Mouse (Mus musculus) MEL (cell line): ENCODE measurements around the gene Gnaq. TPM values are rescaled to one million over a fixed set of nuclear protein-coding genes. Genes with fewer than 3 reads are reported as not detected.

Experiments used
- DNase-seq: peaks from one replicate; pipeline ENCODE4 v3.0.0; 2011; ENCODE audit warnings: low read depth, low spot score
- H3K27ac ChIP-seq: 2 replicates; pipeline ENCODE4 v1.5.1; 2012; ENCODE audit warnings: low read depth, mild to moderate bottlenecking, control low read depth, low read length, moderate library complexity; ENCODE audit not compliant: control insufficient read depth
- H3K27me3 ChIP-seq, 2 experiments: fragments of 150-350 bp in 1 of 2; sonication (generic) in 1 of 2; 2 replicates each; pipeline ENCODE4 v1.6.1; 2012; ENCODE audit warnings: low read length in 2 of 2, mild to moderate bottlenecking in 2 of 2, improper control_type of control experiment in 1 of 2, moderate library complexity in 1 of 2; ENCODE audit not compliant: insufficient read depth in 2 of 2, control insufficient read depth in 1 of 2
- H3K36me3 ChIP-seq, 2 experiments: 2 replicates each; pipeline ENCODE4 v1.6.1; 2012 to 2014; ENCODE audit warnings: low read length in 2 of 2, improper control_type of control experiment in 1 of 2, inconsistent platforms in 1 of 2, mild to moderate bottlenecking in 1 of 2; ENCODE audit not compliant: insufficient read depth in 2 of 2, control insufficient read depth in 1 of 2
- H3K4me1 ChIP-seq, 2 experiments: fragments of 150-350 bp in 1 of 2; sonication (generic) in 1 of 2; 2 replicates each; pipeline ENCODE4 v1.6.1; 2012; ENCODE audit warnings: low read length in 2 of 2, improper control_type of control experiment in 1 of 2, mild to moderate bottlenecking in 1 of 2; ENCODE audit not compliant: insufficient read depth in 2 of 2, control insufficient read depth in 1 of 2
- H3K4me3 ChIP-seq, 2 experiments: fragments of 150-350 bp in 1 of 2; sonication (generic) in 1 of 2; 2 replicates each; pipeline ENCODE4 v1.5.1; 2012; ENCODE audit warnings: low read depth in 2 of 2, low read length in 2 of 2, mild to moderate bottlenecking in 2 of 2, moderate library complexity in 2 of 2, control low read depth in 1 of 2, improper control_type of control experiment in 1 of 2; ENCODE audit not compliant: control insufficient read depth in 1 of 2, insufficient read depth in 1 of 2
- H3K79me2 ChIP-seq: 2 replicates; pipeline ENCODE4 v1.6.1; 2012; ENCODE audit warnings: mild to moderate bottlenecking, low read length, moderate library complexity; ENCODE audit not compliant: control insufficient read depth, poor library complexity, insufficient read depth
- H3K9ac ChIP-seq: 2 replicates; pipeline ENCODE4 v1.6.1; 2012; ENCODE audit warnings: low read depth, mild to moderate bottlenecking, control low read depth, low read length, moderate library complexity; ENCODE audit not compliant: control insufficient read depth, poor library complexity, severe bottlenecking
- H3K9me3 ChIP-seq: fragments of 150-350 bp; sonication (generic); replicated peaks from 2 replicates; pipeline ENCODE4 v1.6.1; 2012; ENCODE audit warnings: mild to moderate bottlenecking, low read length, improper control_type of control experiment, moderate library complexity; ENCODE audit not compliant: insufficient read depth
- BHLHE40 ChIP-seq: IDR thresholded peaks from 2 replicates; pipeline ENCODE4 v1.6.1; 2012; ENCODE audit warnings: low read depth, mild to moderate bottlenecking, inconsistent platforms, low read length, improper control_type of control experiment, borderline replicate concordance
- CHD1 ChIP-seq: IDR thresholded peaks from 2 replicates; pipeline ENCODE4 v1.6.1; 2012; ENCODE audit warnings: low read depth, mild to moderate bottlenecking, inconsistent platforms, low read length, improper control_type of control experiment
- CHD2 ChIP-seq: IDR thresholded peaks from 2 replicates; pipeline ENCODE4 v1.6.1; 2011; ENCODE audit warnings: low read length, improper control_type of control experiment
- E2F4 ChIP-seq: IDR thresholded peaks from 2 replicates; pipeline ENCODE4 v1.6.1; 2011; ENCODE audit warnings: low read depth, low read length, improper control_type of control experiment, borderline replicate concordance
- ETS1 ChIP-seq: IDR thresholded peaks from 2 replicates; pipeline ENCODE4 v1.6.1; 2012; ENCODE audit warnings: low read depth, mild to moderate bottlenecking, inconsistent platforms, low read length, improper control_type of control experiment, moderate library complexity
- GATA1 ChIP-seq: IDR thresholded peaks from 2 replicates; pipeline ENCODE4 v1.6.1; 2011; ENCODE audit warnings: low read depth, low read length, improper control_type of control experiment
- HCFC1 ChIP-seq: IDR thresholded peaks from 2 replicates; pipeline ENCODE4 v1.6.1; 2012; ENCODE audit warnings: low read depth, mild to moderate bottlenecking, inconsistent platforms, low read length, improper control_type of control experiment, moderate library complexity
- KAT2A ChIP-seq: conservative IDR thresholded peaks from 2 replicates; pipeline ENCODE4 v1.6.1; 2012; ENCODE audit warnings: low read depth, low read length, improper control_type of control experiment, inconsistent platforms
- MAZ ChIP-seq: IDR thresholded peaks from 2 replicates; pipeline ENCODE4 v1.6.1; 2012; ENCODE audit warnings: low read depth, mild to moderate bottlenecking, inconsistent platforms, low read length, improper control_type of control experiment
- MEF2A ChIP-seq: IDR thresholded peaks from 2 replicates; pipeline ENCODE4 v1.6.1; 2014; ENCODE audit warnings: low read depth, mild to moderate bottlenecking, inconsistent platforms, low read length, improper control_type of control experiment; ENCODE audit not compliant: poor library complexity, insufficient replicate concordance, severe bottlenecking; ENCODE audit errors: extremely low read depth
- MXI1 ChIP-seq: IDR thresholded peaks from 2 replicates; pipeline ENCODE4 v1.6.1; 2011; ENCODE audit warnings: mild to moderate bottlenecking, low read depth, low read length, improper control_type of control experiment
- MYB ChIP-seq: IDR thresholded peaks from 2 replicates; pipeline ENCODE4 v1.6.1; 2011; ENCODE audit warnings: mild to moderate bottlenecking, low read depth, low read length, improper control_type of control experiment
- NELFE ChIP-seq: IDR thresholded peaks from 2 replicates; pipeline ENCODE4 v1.6.1; 2011; ENCODE audit warnings: low read depth, low read length, improper control_type of control experiment
- POLR2AphosphoS2 ChIP-seq: IDR thresholded peaks from 2 replicates; pipeline ENCODE4 v1.6.1; 2011; ENCODE audit warnings: low read length, improper control_type of control experiment
- TCF12 ChIP-seq: IDR thresholded peaks from 2 replicates; pipeline ENCODE4 v1.6.1; 2014; ENCODE audit warnings: low read depth, mild to moderate bottlenecking, inconsistent platforms, low read length, improper control_type of control experiment, moderate library complexity
- UBTF ChIP-seq: IDR thresholded peaks from 2 replicates; pipeline ENCODE4 v1.6.1; 2012; ENCODE audit warnings: low read depth, mild to moderate bottlenecking, inconsistent platforms, low read length, improper control_type of control experiment, moderate library complexity, borderline replicate concordance; ENCODE audit not compliant: insufficient read depth
- ZKSCAN1 ChIP-seq: IDR thresholded peaks from 2 replicates; pipeline ENCODE4 v1.6.1; 2012; ENCODE audit warnings: low read depth, mild to moderate bottlenecking, inconsistent platforms, low read length, improper control_type of control experiment, moderate library complexity
- ZMIZ1 ChIP-seq: IDR thresholded peaks from 2 replicates; pipeline ENCODE4 v1.6.1; 2012; ENCODE audit warnings: low read depth, mild to moderate bottlenecking, inconsistent platforms, low read length, improper control_type of control experiment, moderate library complexity
- polyA plus RNA-seq, 2 experiments: library from polyadenylated mRNA; stranded (reverse) in 1 of 2; unstranded in 1 of 2; fragments of >175 nt in 1 of 2; fragments of >200 nt in 1 of 2; gene quantifications; 2 replicates each; pipeline versions ENCODE4 v1.2.1 to v1.2.4; 2012; ENCODE audit warnings: low replicate concordance in 2 of 2, low read depth in 1 of 2; ENCODE audit not compliant: insufficient read length in 2 of 2, insufficient read depth in 1 of 2, missing spikeins in 1 of 2
- total RNA-seq: library from RNA; depleted of rRNA; stranded (reverse); fragments of 300-350 nt; gene quantifications from 2 replicates; pipeline ENCODE4 v1.2.3, GENCODE M21; 2012; rRNA removed

The Gnaq gene
- total and polyA plus RNA-seq, 3 experiments = not detected

DNA sequence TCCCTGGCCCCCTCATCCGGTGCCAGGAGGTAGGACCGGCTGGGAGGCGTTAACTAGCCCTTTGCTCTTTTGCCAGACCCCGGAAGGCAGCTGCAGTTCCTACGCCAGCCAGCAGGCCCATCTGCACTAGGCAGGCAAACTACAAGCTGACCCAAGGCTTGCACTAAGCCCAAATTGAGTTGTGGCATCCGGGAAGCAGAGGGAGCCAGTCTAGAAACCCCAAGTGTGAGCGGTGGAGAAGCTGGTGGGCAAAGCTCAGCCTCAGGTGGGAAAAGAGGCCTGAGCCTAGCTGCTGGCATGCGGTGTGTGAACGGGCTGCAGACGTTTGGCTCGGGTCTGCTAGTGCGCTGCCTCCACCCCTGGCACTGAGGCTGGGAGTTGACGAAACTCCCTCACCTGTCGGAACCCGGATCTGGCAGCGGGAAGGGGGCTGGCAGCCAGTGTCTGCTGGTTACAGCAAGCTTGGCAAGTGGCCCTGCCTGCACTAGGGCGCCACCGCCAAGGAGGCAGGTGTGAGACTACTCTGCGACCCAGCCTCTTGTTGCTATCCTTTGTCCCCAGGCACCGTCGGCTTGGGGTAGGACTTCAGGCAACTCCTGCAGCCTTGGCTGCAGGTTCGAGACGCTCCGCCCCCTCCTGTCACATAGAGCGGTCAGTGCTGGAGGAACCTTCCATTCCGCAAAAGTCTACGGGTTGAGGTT is 303.1 kb downstream of the Gnaq start, which contains the start of gene Gna14:
TSS of gene Gna14 (plus strand) at position 232 of the 701 bp plus-strand sequence.
- DNase-seq = peak; percentile 15

GRCm38 (mm10) chr19:16436335-16437169 is 303.9 kb downstream of the Gnaq start:
- no peak for DNase-seq

More for the DNA sequence above, 303.1 kb downstream of the Gnaq start, which contains the start of gene Gna14:
- H3K4me3 ChIP-seq = no peak within 1 kb of the TSS
- no peaks in the 10 kb centered on the region for H3K9me3 ChIP-seq
- H3K9ac ChIP-seq = no peak within 1 kb of the TSS
- H3K27ac ChIP-seq = no peak within 1 kb of the TSS
- H3K27me3 ChIP-seq = no peaks in the 10 kb centered on the region
- H3K36me3 ChIP-seq = no peaks in the 10 kb centered on the region
- TF ChIP-seq UBTF = no peak
- TF ChIP-seq CHD1 = no peak
- TF ChIP-seq MYB = no peak
- no peak for TF ChIP-seq ZMIZ1
- no peak for TF ChIP-seq MEF2A
- no peak for TF ChIP-seq CHD2
- TF ChIP-seq POLR2AphosphoS2 = no peak
- TF ChIP-seq ETS1 = no peak
- no peak for TF ChIP-seq NELFE
- no peak for TF ChIP-seq HCFC1
- TF ChIP-seq MXI1 = no peak
- no peak for TF ChIP-seq KAT2A
- TF ChIP-seq GATA1 = no peak
- no peak for TF ChIP-seq E2F4
- TF ChIP-seq ZKSCAN1 = no peak
- no peak for TF ChIP-seq TCF12
- no peak for TF ChIP-seq BHLHE40
- H3K4me1 ChIP-seq = no peaks in the 10 kb centered on the region
- H3K79me2 ChIP-seq = no peaks in the 10 kb centered on the region

More at GRCm38 (mm10) chr19:16436335-16437169, 303.9 kb downstream of the Gnaq start:
- TF ChIP-seq MAZ = no peak
- Histone ChIP-seq H3K27me3 (no peaks in the 10 kb centered on the region), H3K4me1 (no peaks in the 10 kb centered on the region), H3K9me3 (no peaks in the 10 kb centered on the region), H3K79me2 (no peaks in the 10 kb centered on the region), H3K27ac (no peak overlapping the region), H3K4me3 (no peak overlapping the region), H3K9ac (no peak overlapping the region), H3K36me3 (no peaks in the 10 kb centered on the region)

Other genes with a start within 250 kb of the Gnaq start
- gene Psat1, start 185.5 kb upstream of the Gnaq start, total RNA-seq = 201 and 352 TPM in 2 replicates
- gene Psat1, start 185.5 kb upstream of the Gnaq start, polyA plus RNA-seq = 100 to 1,000 TPM; 484 to 552 TPM
- gene Cep78, start 147.8 kb upstream of the Gnaq start, total RNA-seq = 22.0 and 23.0 TPM in 2 replicates
- gene Cep78, start 147.8 kb upstream of the Gnaq start, polyA plus RNA-seq = 10 to 100 TPM in 1 of 2 experiments, not detected in 1; 22.2 TPM